Mouse (Mus musculus) kidney, adult 9 months (tissue): ENCODE measurements around the gene Nme8.

Experiments used
- DNase-seq: peaks from one replicate; pipeline ENCODE4 v3.0.0; 2022

The Nme8 gene

DNA sequence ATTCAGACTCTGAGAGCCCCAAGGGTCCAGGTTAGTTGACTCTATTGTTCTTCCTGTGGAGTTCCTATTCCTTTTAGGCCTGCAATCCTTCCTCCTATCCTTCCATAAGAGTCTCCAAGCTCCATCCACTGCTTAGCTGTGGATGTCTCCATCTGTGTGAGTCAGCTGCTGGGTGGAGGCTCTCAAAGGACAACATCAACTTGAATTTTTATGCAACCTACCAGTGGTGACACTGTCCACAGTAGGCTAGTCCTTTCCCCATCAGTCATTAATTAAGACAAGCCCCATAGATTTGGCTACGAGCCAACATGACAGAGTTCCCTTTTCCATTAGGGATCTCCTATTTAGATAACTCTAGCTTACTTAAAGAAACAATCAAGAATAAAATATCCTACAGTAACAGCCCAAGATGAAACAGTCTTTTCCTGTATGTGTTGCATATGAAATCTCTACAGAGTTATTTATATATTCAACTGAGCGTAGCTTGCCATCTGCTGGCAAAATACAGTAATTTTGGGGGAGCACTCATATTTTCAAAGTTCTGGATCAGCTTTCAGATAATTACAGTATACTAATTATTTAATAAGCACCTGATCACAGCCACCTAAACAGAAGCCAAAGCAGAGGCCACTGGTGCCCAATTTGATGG is 57.3 kb downstream of the Nme8 start:
- DNase-seq, result no peak

DNA sequence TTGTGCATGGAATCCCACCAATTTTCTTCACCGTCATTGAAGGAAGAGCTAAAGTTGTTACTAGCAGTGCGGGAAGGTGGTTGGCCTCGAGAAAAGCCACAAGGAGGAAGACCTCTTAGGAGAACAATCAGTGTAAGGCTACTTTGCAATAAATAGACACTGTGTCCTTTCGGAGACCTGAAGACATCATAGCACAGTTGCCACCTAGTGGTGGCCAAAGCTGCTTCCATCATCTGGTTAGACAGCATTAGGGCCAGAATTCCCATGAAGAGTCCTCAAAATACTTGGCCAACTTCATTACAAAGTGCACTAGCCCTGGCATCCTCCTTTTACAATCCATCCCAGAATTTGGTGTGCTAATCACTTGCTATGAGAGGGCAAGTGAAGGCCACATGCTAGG is 61.5 kb downstream of the Nme8 start:
- DNase-seq, result peak; percentile 19

DNA sequence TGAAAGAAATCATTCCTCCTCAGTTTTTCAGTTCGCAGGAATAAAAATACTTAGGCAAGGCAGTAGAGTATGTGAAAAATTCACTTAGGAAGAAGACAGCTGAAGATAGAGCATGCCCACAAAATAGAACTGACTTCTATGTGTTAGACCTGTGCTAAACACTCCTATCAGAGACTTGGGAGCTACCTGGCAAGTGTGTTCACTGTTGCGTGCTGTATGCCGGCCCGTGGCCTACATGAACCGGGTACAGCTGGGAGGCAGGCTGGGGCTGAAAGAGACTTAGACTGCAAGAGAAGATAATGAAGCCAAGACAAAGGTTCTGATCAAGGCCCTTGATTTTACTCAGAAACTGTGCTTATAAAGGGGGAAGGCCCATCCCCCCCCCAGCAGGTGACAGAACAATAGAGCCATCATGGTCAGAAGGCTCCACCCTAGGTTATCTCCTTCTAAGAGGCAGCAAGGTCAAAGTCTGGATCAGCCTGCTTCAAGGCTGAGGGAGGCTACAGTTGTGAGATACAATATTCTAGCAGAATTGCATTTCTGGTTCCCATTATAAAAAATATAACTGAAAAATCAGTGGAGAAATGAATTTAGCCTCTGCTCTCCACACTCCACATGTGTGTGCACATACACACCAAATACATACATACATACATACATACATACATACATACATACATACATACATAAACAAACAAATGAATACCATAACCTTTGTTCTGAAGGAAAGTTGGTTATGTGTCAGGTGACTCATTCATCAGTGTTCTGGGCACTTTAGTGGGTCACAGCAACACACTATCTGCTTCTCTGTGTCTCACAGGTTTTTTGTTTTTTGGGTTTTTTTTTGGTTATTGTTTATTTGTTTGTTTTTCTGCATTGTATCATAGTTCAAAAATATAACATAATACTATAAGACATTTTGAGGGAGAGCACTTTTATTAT is 66.6 kb downstream of the Nme8 start:
- no peak for DNase-seq

DNA sequence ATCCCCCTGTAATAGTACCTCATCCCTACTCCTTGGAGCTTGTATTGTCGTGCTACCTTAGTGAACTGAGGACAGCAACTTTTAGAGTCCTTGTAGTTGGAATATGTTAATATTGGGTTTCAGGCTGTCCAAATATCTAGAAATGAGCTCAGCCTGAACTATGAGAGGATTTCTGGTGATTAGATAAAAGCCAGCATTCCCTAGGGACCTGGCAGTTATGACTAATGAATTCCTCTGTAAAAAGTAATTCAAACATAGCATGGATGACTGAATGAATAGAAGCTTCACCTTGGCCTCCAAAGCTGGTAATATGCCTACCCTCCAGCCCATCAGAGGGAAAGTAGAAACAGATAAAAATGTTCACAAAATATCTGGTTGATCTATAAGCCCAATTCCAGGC is 71.1 kb downstream of the Nme8 start:
- DNase-seq, result no peak

DNA sequence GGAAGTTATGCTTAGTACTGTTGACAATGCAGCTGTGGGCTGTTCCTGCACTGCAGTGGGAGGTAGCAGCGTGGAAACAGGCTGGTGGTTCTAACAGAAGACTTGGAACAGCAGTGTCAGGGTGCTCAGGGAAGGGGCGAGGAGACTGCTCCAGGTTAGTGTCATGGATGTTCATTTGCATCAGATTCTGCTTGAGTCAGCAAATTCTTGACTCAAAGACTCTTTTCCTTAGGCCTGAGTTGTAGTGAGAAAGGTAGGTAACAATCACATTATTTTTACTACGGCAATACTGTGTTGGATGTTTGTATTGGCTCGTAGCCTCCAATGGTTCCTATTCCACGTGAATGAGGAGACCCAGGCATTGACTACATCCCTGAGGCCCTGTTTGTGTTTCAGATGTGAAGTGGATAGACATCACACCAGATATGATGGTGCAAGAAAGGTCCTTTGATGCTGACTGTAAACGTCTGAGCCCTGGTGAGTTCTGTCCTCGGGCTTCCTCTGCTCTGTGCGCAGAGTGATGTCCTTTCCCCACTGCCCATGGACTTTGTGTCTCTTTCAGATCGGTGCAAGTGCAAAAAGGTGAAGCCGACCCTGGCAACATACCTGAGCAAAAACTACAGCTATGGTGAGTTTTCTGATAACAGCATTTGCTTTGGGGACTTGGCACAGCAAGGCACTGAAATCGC is 72.8 kb downstream of the Nme8 start:
- DNase-seq, result no peak

DNA sequence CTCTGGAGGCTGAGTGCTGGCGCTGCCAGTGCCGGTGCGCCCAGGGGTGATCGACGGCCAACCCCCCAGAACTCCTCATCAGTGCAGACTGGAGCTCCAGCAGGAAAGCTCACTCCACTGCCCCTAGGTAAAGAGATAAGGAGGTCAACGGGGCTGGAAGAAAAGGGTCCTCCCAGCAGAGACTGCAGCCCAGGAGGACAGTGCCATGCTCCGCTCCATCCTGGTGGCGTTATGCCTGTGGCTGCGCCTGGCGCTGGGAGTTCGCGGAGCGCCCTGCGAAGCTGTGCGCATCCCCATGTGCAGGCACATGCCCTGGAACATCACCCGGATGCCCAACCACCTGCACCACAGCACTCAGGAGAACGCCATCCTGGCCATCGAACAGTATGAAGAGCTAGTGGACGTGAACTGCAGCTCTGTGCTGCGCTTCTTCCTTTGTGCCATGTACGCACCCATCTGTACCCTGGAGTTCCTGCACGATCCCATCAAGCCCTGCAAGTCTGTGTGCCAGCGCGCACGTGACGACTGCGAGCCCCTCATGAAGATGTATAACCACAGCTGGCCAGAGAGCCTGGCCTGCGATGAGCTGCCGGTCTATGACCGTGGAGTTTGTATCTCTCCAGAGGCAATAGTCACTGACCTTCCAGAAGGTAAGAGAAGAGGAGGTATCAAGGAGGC is 74.2 kb downstream of the Nme8 start:
- no peak for DNase-seq

DNA sequence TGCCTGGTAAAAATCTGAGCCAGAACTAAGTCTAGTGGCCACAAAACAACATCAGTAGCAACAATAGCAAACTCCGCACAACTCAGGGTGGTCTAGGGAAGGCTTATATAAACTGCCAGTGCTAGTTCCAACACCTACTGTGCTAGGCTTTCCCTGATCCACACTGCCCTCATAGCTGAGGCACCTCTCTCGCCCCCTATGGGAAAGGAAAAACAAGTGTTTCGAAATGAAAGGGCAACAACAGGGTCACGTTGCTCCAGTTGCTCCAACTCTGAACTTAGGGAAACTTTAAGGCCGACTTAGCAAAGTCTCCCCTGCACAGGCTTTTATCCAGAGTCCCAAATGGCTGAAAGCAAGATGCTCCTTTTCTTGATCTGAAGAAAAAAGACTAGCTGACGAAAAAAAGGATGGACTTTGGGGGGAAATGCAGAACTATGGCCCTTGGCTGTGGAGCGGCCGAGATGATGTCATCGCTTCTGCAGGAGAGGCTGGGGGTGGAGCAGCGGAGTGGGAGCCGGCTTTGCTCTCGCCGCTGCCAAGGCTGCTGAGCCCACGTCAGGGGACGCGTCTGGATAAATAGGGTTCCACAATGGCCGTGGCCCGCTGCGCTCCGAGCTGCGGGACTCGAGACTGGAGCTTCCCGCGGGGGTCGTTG is 74.9 kb downstream of the Nme8 start, which contains the start of gene Sfrp4:
Gene Sfrp4, plus strand, starts transcription at position 532 of the 655 bp plus-strand sequence.
- DNase-seq, result peak; percentile 3

DNA sequence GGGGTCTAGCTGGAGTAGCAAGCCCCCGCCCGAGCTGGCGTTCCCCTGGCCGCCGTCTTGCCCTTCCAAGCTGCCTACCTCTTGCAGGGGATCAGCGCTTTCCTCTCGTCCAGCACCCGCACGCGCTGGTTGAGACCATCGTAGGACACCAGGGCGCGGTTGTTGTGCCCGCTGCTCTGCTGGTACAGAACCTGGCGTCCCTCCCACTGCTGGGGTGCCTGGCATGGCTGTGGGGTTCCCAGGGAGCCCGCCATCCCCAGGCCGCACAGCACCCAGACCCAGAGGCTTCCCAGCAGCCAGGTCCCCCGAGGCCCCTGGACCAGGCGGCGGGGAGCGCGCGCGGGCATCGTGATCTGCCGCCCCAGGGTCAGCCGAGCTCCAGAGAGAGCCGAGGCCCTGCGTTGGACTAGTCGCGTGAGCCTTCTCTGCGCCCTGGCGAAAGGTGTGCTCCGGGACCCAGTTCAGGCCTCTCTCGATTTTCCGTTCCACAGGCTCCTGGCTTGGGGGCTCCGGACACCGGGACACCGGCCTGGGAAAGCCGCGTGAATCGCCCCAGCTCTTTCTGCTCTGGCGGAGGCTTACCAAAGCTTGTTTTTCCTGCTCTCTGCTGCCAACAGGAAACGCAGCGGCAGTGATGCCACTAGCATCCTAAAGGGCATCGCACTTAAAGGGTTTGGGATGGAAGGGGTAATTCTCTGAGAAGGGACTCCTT is 78.2 kb downstream of the Nme8 start, which contains the start of gene Epdr1:
Gene Epdr1, minus strand, starts transcription at position 712 of the 712 bp plus-strand sequence.
- DNase-seq, result peak; percentile 51

DNA sequence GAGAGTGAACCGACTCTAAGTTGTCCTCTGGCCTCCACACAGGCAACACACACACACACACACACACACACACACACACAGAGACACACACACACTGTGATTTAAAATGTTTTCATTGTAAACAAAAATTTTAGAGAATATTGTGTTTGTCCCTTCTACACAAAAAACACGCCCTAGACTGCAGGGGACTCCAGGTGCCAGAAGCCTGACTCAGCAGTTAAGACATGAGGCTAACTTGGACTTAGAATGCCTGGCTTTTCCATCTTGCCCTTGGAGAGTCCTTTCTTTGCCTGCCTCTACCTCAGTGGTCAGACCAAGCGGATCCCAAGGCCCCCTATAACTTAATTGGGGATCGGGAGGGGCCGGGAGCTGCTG is 78.8 kb downstream of the Nme8 start:
- DNase-seq, result peak; percentile 11

DNA sequence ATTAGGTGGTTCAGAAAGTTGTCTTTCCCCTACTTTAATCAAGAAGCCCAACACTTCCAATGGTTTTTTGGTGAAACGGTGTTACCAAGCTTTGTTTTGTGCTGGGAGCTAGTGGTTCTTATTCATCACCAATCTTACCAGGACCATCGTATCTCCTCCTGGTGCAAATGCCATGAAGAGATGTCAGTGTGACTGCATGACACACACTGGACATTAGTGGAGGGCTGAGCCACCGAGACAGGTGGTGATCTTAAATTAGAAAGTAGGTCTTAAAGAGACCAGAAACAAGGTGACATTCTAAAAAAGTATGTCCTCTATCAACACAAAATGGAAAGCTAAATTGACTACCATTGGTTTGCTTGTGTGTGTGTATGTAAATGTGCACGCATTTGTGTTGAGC is 79.5 kb downstream of the Nme8 start:
- no peak for DNase-seq

DNA sequence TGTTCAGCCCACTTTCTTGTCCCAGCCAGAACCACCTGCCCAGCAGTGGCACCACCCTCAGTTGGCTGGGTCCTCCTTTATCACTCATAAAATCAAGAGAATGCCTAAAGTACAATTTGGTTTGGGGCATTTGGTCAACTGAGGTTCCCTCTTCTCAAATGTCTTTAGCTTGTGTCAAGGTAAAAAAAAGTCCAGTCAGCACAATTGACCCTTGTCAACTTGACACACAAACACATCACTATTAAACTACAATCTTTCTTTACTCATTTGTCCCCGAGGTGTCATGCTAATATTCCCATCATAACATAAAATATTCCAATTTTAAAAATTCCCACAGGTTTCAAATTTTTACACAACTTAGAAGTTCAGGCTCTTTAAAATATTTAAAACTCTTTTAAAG is 83.3 kb downstream of the Nme8 start:
- DNase-seq, result no peak

DNA sequence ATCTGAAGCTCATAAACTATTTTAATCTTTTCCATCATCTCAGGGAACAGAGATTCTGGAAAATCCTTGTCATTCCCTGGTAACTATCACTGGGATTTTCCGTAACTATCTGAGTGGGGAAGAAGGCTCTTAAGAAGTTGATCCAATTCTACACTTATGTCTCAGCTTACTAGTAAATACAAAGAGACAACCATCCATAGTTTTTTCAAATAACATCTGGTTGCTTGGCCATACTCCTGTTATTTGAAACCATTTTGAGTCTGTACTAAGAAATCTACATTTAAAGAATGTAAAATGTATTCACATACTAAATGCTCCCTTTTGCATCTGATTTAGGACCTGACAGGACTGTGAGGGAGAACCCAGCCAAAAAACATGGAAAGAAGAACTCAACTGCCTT is 84.2 kb downstream of the Nme8 start:
- no peak for DNase-seq

DNA sequence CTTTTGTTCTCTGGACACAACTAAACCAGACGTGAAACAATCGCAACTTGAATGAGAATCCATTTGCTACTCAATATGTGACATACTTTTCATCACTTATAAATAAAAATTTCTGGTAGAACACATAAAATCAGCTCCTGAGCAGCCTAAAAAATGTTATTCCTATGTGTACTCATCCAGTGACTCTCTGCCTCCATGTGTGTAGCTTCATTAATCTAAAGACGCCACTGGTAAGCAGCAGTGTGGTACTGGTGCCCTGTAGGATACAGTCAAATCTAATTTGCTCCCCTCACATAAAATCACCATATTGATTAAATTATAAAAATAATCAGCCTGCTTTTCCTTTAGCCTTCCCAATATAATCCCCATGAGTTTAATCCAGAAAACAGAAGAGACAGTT is 84.6 kb downstream of the Nme8 start:
- no peak for DNase-seq

DNA sequence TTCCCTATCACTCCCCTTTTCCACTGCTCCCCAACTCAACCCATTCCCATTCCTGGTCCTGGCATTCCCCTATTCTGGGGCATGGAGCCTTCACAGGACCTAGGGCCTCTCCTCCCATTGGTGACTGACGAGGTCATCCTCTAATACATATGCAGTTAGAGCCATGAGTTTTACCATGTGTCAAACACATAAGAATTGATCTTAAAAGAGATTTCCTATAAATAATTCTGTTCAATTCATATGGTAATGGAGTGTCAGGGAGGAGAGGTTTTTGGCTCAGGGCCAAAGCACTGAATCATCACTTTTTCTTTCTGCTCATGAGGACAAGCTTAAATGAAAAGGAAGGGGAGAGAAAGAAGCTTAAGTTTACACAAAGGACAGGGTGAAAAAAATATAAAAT is 85.2 kb downstream of the Nme8 start:
- DNase-seq, result no peak

DNA sequence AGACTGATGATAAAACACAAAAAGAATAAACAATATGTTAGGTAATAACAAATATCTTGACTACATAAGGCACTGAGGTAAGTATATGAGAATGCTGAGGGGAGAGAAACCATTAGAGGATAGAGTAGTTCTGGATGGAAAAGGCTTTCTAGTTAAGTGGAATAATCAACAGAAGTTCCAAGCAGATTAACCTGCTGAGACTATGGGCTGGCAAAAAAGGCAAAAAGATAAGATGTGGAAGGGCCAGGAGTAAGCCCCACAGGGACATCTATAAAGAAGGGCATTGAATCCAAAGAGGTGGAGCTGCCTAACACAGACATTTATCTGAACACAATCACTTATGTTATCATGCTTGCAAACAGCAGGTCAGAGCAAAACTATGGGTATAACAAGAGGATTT is 89.5 kb downstream of the Nme8 start:
- DNase-seq, result no peak

DNA sequence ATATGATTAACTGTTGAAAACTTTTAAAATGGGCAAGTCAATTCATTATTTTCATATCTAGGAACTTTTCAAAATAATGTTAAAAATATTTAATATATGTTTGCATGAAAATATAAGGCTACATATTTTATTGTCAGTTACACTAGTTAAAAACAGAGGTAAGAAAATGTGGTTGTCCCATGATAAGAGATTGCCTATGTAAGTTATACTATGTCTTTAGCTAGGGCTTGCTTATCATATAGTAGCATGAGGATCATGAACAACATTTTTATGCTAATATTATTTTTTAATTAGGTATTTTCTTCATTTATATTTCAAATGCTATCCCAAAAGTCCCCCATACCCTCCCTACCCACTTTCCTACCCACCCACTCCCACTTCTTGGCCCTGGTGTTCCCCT is 92.7 kb downstream of the Nme8 start:
- DNase-seq, result no peak

DNA sequence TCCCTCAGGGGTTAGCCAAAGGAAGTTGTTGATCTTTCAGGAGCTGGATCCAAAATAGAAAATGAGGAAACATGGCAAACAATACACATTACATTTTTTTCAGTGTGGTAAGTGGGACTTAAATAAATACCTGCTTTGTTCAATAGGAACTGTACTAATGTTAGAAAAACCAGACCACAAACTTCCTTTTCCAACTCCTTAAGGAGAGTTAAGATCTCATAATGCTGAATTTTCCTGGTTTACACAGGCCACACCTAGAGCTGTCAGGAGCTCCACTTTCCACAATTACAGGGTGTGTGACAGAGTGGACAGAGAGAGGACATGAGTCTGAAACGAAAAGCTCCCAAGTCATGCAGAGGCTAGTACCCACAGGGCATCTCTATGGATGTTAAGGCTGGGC is 93.9 kb downstream of the Nme8 start:
- no peak for DNase-seq

DNA sequence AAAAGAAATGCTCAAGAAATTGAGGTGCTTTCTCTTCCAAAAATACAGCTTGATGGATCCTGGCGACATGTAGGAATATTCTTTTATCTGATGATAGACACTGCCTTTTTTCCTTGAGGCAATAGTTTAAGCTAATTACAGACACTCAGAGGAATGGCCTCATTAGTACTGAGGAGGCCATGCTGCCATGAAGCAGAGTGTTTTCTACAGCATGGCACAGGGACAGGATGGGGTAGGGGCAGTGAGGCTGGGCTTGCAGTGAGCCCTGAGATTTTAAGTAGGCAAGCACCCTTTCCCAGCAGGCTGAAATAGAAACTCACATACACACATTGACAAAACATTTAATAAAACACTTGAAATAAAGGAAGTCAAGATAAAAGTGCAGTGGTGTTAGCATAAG is 95.1 kb downstream of the Nme8 start:
- no peak for DNase-seq

DNA sequence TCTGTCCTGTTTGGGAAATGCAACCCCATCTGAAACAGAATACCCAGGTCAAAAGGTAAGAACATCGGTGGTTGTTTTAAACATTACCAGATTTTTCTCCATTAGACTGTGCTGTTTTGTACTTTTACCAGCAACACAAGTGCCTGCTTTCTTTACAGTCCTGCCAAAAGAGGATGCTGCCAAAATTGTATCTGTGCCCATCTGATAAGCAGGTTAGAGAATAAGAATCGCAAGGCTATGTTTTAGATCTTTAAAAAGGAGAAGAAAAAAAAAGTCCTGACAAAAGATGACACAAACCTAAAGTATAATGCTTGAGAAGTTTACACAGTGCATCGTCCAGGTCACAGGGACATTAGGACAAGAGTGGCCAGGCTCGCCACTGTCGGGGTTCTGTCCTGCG is 98.4 kb downstream of the Nme8 start:
- no peak for DNase-seq

DNA sequence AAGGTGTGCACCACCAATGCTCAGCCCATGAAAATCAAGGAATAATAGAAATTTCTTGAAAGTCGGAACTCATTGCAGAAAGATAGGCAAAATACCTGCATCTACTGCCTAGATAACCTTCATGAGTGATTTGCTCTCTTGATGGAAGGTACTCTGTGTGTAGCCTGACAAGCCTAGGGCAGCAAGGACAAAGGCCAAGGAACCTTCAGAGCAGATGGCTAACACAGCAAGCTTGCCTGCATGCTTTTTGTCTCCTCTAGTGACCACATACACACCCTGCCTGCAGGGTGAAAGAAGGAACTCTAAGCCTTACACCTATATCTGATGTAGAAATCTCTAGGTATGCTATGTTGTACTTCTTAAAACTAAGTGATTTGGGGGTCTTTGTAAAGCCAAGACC is 102.5 kb downstream of the Nme8 start:
- no peak for DNase-seq
